Mouse (Mus musculus) spleen, adult 2 months (tissue): Measurements from ENCODE around the gene Hdac5.

Experiments
- CTCF ChIP-seq: fragments of 200-500 bp; IDR thresholded peaks from 2 replicates; pipeline ENCODE4 v1.5.1; 2011; ENCODE audit warnings: mild to moderate bottlenecking, inconsistent platforms; ENCODE audit not compliant: insufficient read depth, insufficient read length, insufficient replicate concordance; ENCODE audit errors: extremely low read depth
- POLR2A ChIP-seq: fragments of 200-500 bp; IDR thresholded peaks from 2 replicates; pipeline ENCODE4 v1.6.1; 2011; ENCODE audit warnings: low read depth, low read length, inconsistent platforms

- TF ChIP-seq CTCF, result no peak
- TF ChIP-seq POLR2A, result no peak
Observed at GRCm38 (mm10) chr11:102221954-102222351, 8.0 kb downstream of the Hdac5 start.
